Mouse (Mus musculus): ENCODE measurements around the gene S100pbp. TPM values are rescaled to one million over a fixed set of nuclear protein-coding genes. Genes with fewer than 3 reads are reported as not detected.

Gene S100pbp
- polyA plus RNA-seq, 1 experiment from 2014 or later, result 17.2 TPM

GRCm38 (mm10) chr4:129161581-129162255, 27.8 kb downstream of the S100pbp start:
- no peak for ATAC-seq (replicated peaks)
- 86% methylated on average over 3 of the region's 4 CpGs for WGBS
- Histone ChIP-seq H3K4me3 (no peak overlapping the region), H3K36me3 (peaks cover 14% of the 10 kb centered on the region), H3K9me3 (no peaks in the 10 kb centered on the region), H3K4me1 (peaks cover 5% of the 10 kb centered on the region; the same call in 1 of the 2 replicates), H3K9ac (replicated peaks) (no peak overlapping the region), H3K27ac (replicated peaks) (no peak overlapping the region), H3K27me3 (no peaks in the 10 kb centered on the region), H3K4me2 (replicated peaks) (no peak overlapping the region)

DNA sequence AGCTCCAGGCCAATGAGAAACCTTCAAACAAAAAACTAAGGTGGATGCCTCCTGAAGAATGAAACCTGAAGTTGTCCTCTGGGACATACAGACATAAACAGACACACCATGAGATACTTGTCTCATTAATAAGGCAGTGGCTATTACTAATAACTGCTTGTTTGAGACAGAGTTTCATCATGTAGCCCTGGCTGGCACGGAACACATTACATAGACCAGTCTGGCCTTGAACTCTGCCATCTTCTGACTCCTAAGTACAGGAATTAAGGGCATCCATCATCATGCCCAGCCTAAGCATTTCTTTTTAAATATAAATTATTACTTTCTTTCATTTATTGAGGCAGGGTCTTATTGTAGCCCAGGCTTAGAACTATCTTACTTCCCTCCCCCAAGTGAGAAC, 28.5 kb downstream of the S100pbp start:
- 97% methylated on average over 1 of the region's 1 CpGs for WGBS
- no peaks in the 10 kb centered on the region for H3K27me3 ChIP-seq

DNA sequence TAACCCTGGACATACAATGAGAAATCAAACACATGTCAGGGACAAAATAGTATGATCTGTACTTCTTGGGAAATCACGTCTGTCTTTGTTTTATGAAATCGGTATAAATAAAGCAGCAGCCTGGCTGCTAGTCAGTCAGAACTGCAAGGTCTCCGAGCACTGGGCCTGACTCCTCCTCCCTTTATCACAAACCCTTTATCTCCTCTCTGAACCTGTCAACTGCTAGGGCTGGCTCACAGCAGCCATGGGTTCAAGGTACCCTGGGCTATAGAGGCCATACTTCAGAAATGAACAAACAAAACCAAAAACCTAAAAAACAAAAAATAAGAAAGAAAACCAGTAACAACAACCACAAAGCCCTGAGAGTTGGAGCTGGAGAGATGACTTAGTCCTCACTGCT, 31.0 kb downstream of the S100pbp start:
- peaks cover 5% of the 10 kb centered on the region; the same call in 1 of the 2 replicates for H3K4me1 ChIP-seq
- no peak overlapping the region for H3K4me2 ChIP-seq (replicated peaks)
- no peak overlapping the region for H3K9ac ChIP-seq (replicated peaks)
- no peaks in the 10 kb centered on the region for H3K9me3 ChIP-seq
- peaks cover 6% of the 10 kb centered on the region; the same call in 1 of the 2 replicates for H3K36me3 ChIP-seq
- peak overlapping the region; percentile 42 for H3K27ac ChIP-seq (replicated peaks)
- WGBS, result 53% methylated on average over 3 of the region's 3 CpGs
- H3K27me3 ChIP-seq, result no peaks in the 10 kb centered on the region
- no peak overlapping the region for H3K4me3 ChIP-seq
- ATAC-seq (replicated peaks), result no peak

More for the DNA sequence above, 28.5 kb downstream of the S100pbp start:
- peaks cover 14% of the 10 kb centered on the region for H3K36me3 ChIP-seq
- ATAC-seq (replicated peaks), result no peak
- no peaks in the 10 kb centered on the region for H3K9me3 ChIP-seq
- H3K4me3 ChIP-seq, result no peak overlapping the region
- no peak overlapping the region for H3K9ac ChIP-seq (replicated peaks)
- no peak overlapping the region for H3K4me2 ChIP-seq (replicated peaks)
- H3K27ac ChIP-seq (replicated peaks), result no peak overlapping the region
- H3K4me1 ChIP-seq, result peaks cover 5% of the 10 kb centered on the region; the same call in 1 of the 2 replicates

DNA sequence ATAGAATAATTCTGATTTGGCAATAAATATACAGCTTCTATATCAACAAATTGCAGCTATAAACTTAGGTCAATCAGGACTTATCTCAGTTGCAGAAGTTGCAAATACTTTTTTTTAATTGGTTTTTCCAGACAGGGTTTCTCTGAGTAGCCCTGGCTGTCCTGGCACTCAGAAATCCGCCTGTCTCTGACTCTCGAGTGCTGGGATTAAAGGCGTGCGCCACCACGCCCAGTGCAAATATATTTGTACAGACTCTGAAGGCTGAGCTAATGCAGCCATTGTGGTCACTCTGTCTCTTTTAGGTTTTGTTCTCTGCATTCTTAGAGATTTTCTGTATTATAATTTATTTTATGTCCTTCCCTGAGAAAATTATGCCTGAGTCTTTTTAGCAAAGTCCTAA, 32.0 kb downstream of the S100pbp start:
- H3K4me2 ChIP-seq (replicated peaks), result no peak overlapping the region
- ATAC-seq (replicated peaks), result no peak
- H3K9ac ChIP-seq (replicated peaks), result no peak overlapping the region
- H3K27ac ChIP-seq (replicated peaks), result no peak overlapping the region
- H3K4me3 ChIP-seq, result no peak overlapping the region
- no peaks in the 10 kb centered on the region for H3K9me3 ChIP-seq
- H3K27me3 ChIP-seq, result no peaks in the 10 kb centered on the region
- WGBS, result 85% methylated on average over 5 of the region's 5 CpGs
- H3K4me1 ChIP-seq, result peaks cover 5% of the 10 kb centered on the region; the same call in 1 of the 2 replicates
- peaks cover 11% of the 10 kb centered on the region; the same call in 1 of the 2 replicates for H3K36me3 ChIP-seq

- Histone ChIP-seq H3K9me3 (no peaks in the 10 kb centered on the region), H3K27ac (replicated peaks) (no peak overlapping the region), H3K4me3 (no peak overlapping the region), H3K9ac (replicated peaks) (no peak overlapping the region), H3K36me3 (peaks cover 15% of the 10 kb centered on the region; the same call in 1 of the 2 replicates), H3K4me2 (replicated peaks) (no peak overlapping the region), H3K27me3 (no peaks in the 10 kb centered on the region), H3K4me1 (peaks cover 15% of the 10 kb centered on the region)
- 91% methylated on average over 4 of the region's 4 CpGs for WGBS
- ATAC-seq (replicated peaks), result no peak
These were observed 38.2 kb downstream of the S100pbp start for GRCm38 (mm10) chr4:129151276-129151811.

DNA sequence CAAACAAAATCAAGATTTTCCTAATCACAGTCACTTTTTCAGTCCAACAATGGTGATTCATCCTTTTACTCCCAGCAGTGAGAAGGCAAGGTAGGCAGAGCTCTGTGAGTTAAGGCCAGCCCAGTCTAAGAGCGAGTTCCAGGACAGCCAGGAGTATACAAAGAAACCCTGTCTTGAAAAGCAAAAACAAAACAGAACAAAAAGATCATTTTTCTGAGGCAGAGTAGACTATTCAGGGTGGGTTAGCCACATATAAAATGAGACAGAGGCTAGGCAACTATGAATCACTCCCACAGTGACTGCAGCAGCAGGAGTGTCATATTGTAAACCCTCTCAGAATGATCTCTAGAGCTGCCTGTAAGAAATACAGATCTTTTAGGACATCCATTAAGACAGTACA, 40.2 kb downstream of the S100pbp start:
- Histone ChIP-seq H3K27ac (replicated peaks) (no peak overlapping the region), H3K4me1 (peaks cover 30% of the 10 kb centered on the region), H3K4me3 (no peak overlapping the region), H3K4me2 (replicated peaks) (no peak overlapping the region), H3K27me3 (no peaks in the 10 kb centered on the region), H3K9ac (replicated peaks) (no peak overlapping the region), H3K36me3 (peaks cover 12% of the 10 kb centered on the region; the same call in 1 of the 2 replicates), H3K9me3 (no peaks in the 10 kb centered on the region)
- ATAC-seq (replicated peaks), result no peak
- 54% methylated on average over 1 of the region's 1 CpGs for WGBS

- 79% methylated on average over 13 of the region's 13 CpGs for WGBS
These were observed 41.9 kb downstream of the S100pbp start for GRCm38 (mm10) chr4:129147552-129148103.

GRCm38 (mm10) chr4:129146392-129146791, 43.1 kb downstream of the S100pbp start:
- H3K27me3 ChIP-seq, result no peaks in the 10 kb centered on the region
- no peak for ATAC-seq (replicated peaks)
- H3K27ac ChIP-seq (replicated peaks), result no peak overlapping the region
- H3K9ac ChIP-seq (replicated peaks), result no peak overlapping the region
- 60% methylated on average over 2 of the region's 2 CpGs for WGBS
- peaks cover 7% of the 10 kb centered on the region; the same call in 1 of the 2 replicates for H3K36me3 ChIP-seq
- peaks cover 47% of the 10 kb centered on the region for H3K4me1 ChIP-seq
- H3K4me2 ChIP-seq (replicated peaks), result no peak overlapping the region
- no peak overlapping the region for H3K4me3 ChIP-seq
- H3K9me3 ChIP-seq, result no peaks in the 10 kb centered on the region

More at GRCm38 (mm10) chr4:129147552-129148103, 41.9 kb downstream of the S100pbp start:
- no peaks in the 10 kb centered on the region for H3K27me3 ChIP-seq
- no peak overlapping the region for H3K4me3 ChIP-seq
- no peak overlapping the region for H3K27ac ChIP-seq (replicated peaks)
- no peak overlapping the region for H3K9ac ChIP-seq (replicated peaks)
- H3K4me1 ChIP-seq, result peaks cover 39% of the 10 kb centered on the region
- H3K9me3 ChIP-seq, result no peaks in the 10 kb centered on the region
- ATAC-seq (replicated peaks), result no peak
- no peak overlapping the region for H3K4me2 ChIP-seq (replicated peaks)
- H3K36me3 ChIP-seq, result peaks cover 8% of the 10 kb centered on the region; the same call in 1 of the 2 replicates

GRCm38 (mm10) chr4:129145943-129146342, 43.6 kb downstream of the S100pbp start:
- H3K27me3 ChIP-seq, result no peaks in the 10 kb centered on the region
- no peak overlapping the region for H3K9ac ChIP-seq (replicated peaks)
- no peak for ATAC-seq (replicated peaks)
- H3K36me3 ChIP-seq, result peaks cover 7% of the 10 kb centered on the region; the same call in 1 of the 2 replicates
- WGBS, result 79% methylated on average over 4 of the region's 4 CpGs
- H3K4me2 ChIP-seq (replicated peaks), result no peak overlapping the region
- H3K27ac ChIP-seq (replicated peaks), result no peak overlapping the region
- peaks cover 47% of the 10 kb centered on the region for H3K4me1 ChIP-seq
- H3K9me3 ChIP-seq, result no peaks in the 10 kb centered on the region
- no peak overlapping the region for H3K4me3 ChIP-seq

DNA sequence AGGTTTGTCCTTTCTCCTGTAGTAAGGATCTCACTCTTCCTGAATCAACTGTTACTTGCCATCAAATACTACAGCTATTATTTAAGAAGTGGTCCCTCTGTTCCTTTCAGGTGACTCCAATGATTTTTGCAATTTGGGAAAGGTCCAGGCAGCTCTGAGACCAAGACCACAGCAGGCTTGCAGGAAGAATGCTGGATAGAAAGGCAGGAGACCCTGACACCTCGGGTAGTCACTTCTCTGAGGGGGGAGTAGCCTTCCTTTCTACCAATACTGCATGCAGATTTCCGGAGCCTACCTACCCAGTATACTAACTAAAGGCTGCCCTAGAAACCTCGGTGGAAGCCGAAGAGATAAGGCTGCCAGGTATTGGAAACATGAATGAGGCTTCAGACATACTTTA, 44.1 kb downstream of the S100pbp start:
- 68% methylated on average over 4 of the region's 4 CpGs for WGBS

DNA sequence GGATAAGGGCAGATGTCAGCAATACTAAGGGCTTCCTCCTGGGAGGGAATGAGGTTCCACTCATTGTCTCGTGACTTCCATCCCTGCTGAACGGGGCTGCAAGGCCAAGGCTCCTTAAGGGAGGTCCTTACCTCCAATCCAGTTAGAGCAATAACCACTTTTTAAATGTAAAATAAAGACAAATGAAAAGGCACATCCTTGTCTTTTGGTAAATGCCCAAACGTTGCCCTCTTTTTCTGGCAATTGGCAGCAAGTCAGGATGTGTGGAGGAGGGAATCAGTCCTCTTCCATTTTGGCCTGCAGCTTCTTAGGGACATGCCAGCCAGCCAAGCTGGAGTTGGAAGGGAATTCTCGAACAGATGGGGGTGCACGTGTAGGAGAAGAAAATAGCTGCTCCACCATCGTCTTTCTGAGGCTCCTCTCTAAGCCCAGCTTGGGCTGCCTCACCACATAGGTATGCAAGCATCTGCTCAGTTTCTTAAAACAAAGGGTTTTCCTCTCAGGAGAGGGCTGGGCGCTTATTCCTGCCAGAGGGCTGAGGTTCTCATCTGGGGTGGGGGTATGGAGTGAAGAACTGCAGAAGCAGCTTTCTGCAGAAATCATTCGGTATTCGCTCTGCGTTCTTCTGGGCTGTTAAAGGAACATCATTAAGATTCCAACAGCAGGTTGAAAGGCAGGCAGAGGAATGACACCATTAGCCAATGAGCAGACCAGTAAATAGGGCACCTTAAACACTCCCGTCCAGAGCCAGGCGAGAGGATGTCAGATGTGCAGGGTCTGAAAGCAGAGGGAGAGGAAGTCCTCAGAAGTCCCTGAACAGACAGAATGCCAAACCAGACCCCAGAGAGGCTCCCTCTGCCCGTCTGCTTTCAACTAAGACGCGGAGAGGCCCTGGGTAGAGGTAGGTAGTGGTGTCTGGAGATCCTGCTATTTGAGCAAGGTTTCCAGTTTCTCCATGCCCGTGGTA, 44.8 kb downstream of the S100pbp start:
- 36% methylated on average over 16 of the region's 16 CpGs for whole genome bisulfite sequencing
- peak overlapping the region; percentile 14 for H3K4me2 ChIP-seq (replicated peaks)
- H3K27ac ChIP-seq (replicated peaks), result peak overlapping the region; percentile 86
- no peaks in the 10 kb centered on the region for H3K9me3 ChIP-seq
- H3K36me3 ChIP-seq, result peaks cover 6% of the 10 kb centered on the region; the same call in 1 of the 2 replicates
- no peaks in the 10 kb centered on the region for H3K27me3 ChIP-seq
- H3K4me3 ChIP-seq, result no peak overlapping the region
- peak; percentile 83 for ATAC-seq (replicated peaks)
- peaks cover 47% of the 10 kb centered on the region for H3K4me1 ChIP-seq
- H3K9ac ChIP-seq (replicated peaks), result no peak overlapping the region

More for the DNA sequence above, 44.1 kb downstream of the S100pbp start:
- Histone ChIP-seq H3K9me3 (no peaks in the 10 kb centered on the region), H3K9ac (replicated peaks) (no peak overlapping the region), H3K4me1 (peaks cover 47% of the 10 kb centered on the region), H3K4me2 (replicated peaks) (no peak overlapping the region), H3K27ac (replicated peaks) (peak overlapping the region; percentile 86), H3K4me3 (no peak overlapping the region), H3K36me3 (peaks cover 7% of the 10 kb centered on the region; the same call in 1 of the 2 replicates), H3K27me3 (no peaks in the 10 kb centered on the region)
- ATAC-seq (replicated peaks), result no peak
